In genomic region chrX:94753733-94754132, GRCm38 (mm10) we compare ENCODE assay signal across 16 mouse cellular contexts.
"Had no signal": no experiment of that assay in that cellular context is flagged by ENCODE, and none has a peak within 500 bp of the region (broad histone marks: within the 10 kb centered on the region; RNA-seq: fewer than 3 reads in every experiment).

No protein-coding gene starts in this region.

- DNase-seq: kidney, postnatal 14 days; layer of hippocampus, postnatal 36 days; lung, postnatal 14 days; retina, postnatal 1 day; right cerebral cortex, postnatal 14 days; thymus, postnatal 4 days had no signal

- H3K9me3 ChIP-seq: kidney, embryonic 15.5 days; limb, embryonic 15.5 days; liver, embryonic 12.5 days; lung, embryonic 15.5 days; megakaryocyte, embryonic 14.5 days; midbrain, embryonic 15.5 days; neural tube, embryonic 13.5 days had no signal

- H3K27me3 ChIP-seq: kidney, embryonic 15.5 days; limb, embryonic 15.5 days; lung, embryonic 15.5 days; midbrain, embryonic 15.5 days; neural tube, embryonic 13.5 days had no signal

- H3K4me3 ChIP-seq: kidney, embryonic 15.5 days; limb, embryonic 15.5 days; liver, embryonic 12.5 days; lung, embryonic 15.5 days; megakaryocyte, embryonic 14.5 days; midbrain, embryonic 15.5 days; neural tube, embryonic 13.5 days had no signal

- H3K4me2 ChIP-seq: kidney, embryonic 15.5 days; limb, embryonic 15.5 days; liver, embryonic 12.5 days; lung, embryonic 15.5 days; midbrain, embryonic 11.5 days; midbrain, embryonic 15.5 days; neural tube, embryonic 13.5 days had no signal

- H3K27ac ChIP-seq: kidney, embryonic 15.5 days; limb, embryonic 15.5 days; liver, embryonic 12.5 days; lung, embryonic 15.5 days; macrophage; midbrain, embryonic 15.5 days; neural tube, embryonic 13.5 days; stomach, postnatal 0 days had no signal

- H3K9ac ChIP-seq: kidney, embryonic 15.5 days; limb, embryonic 15.5 days; liver, embryonic 12.5 days; lung, embryonic 15.5 days; midbrain, embryonic 15.5 days; neural tube, embryonic 13.5 days had no signal

- ATAC-seq: liver, embryonic 12.5 days; midbrain, embryonic 15.5 days had no signal

- H3K36me3 ChIP-seq: kidney, embryonic 15.5 days; limb, embryonic 15.5 days; liver, embryonic 12.5 days; lung, embryonic 15.5 days; midbrain, embryonic 15.5 days; neural tube, embryonic 13.5 days had no signal

- H3K4me1 ChIP-seq: kidney, embryonic 15.5 days; limb, embryonic 15.5 days; liver, embryonic 12.5 days; lung, embryonic 15.5 days; megakaryocyte, embryonic 14.5 days; midbrain, embryonic 15.5 days; neural tube, embryonic 13.5 days had no signal
